Mouse (Mus musculus) spleen, postnatal 4 days (tissue): ENCODE data around the gene Pnma1.
A peak's percentile ranks its signal among the peaks of the same experiment; 100 is the strongest.

Experiments
- DNase-seq, 2 experiments: peaks; one replicate each; pipeline ENCODE4 v3.0.0; 2022; ENCODE audit warnings: low spot score in 2 of 2

Pnma1 gene

GRCm38 (mm10) chr12:84178652-84179445 lies 30.6 kb upstream of the Pnma1 start:
- DNase-seq, result peak in 1 of 2 experiments; percentile 11

GRCm38 (mm10) chr12:84178052-84178451 lies 29.8 kb upstream of the Pnma1 start:
- no peak for DNase-seq

GRCm38 (mm10) chr12:84176886-84177765 lies 28.8 kb upstream of the Pnma1 start:
- DNase-seq, result peak in 1 of 2 experiments; percentile 51

- peak in 1 of 2 experiments; percentile 82 for DNase-seq
These were observed 28.0 kb upstream of the Pnma1 start for GRCm38 (mm10) chr12:84176126-84176769.

- peak; percentile 95 to 97 for DNase-seq
These were observed 27.4 kb upstream of the Pnma1 start for GRCm38 (mm10) chr12:84175659-84176061.

- DNase-seq, result peak; percentile 62 to 76
These were observed 26.6 kb upstream of the Pnma1 start for GRCm38 (mm10) chr12:84174871-84175270.

GRCm38 (mm10) chr12:84174190-84174811 lies 26.0 kb upstream of the Pnma1 start:
- peak; percentile 20 to 66 for DNase-seq

GRCm38 (mm10) chr12:84173309-84173915 lies 25.1 kb upstream of the Pnma1 start:
- peak; percentile 18 to 66 for DNase-seq

GRCm38 (mm10) chr12:84172862-84173261 lies 24.6 kb upstream of the Pnma1 start:
- no peak for DNase-seq

GRCm38 (mm10) chr12:84172216-84172615 lies 23.9 kb upstream of the Pnma1 start:
- DNase-seq, result no peak

- DNase-seq, result no peak
These were observed 22.3 kb upstream of the Pnma1 start for GRCm38 (mm10) chr12:84170610-84171009.

- DNase-seq, result no peak
These were observed 17.5 kb upstream of the Pnma1 start for GRCm38 (mm10) chr12:84165631-84166373.

GRCm38 (mm10) chr12:84163586-84164110 lies 15.4 kb upstream of the Pnma1 start:
- no peak for DNase-seq

GRCm38 (mm10) chr12:84163133-84163532 lies 14.8 kb upstream of the Pnma1 start:
- DNase-seq, result peak in 1 of 2 experiments; percentile 60

- DNase-seq, result peak in 1 of 2 experiments; percentile 75
These were observed 13.5 kb upstream of the Pnma1 start for GRCm38 (mm10) chr12:84161616-84162433.

GRCm38 (mm10) chr12:84161116-84161515 lies 12.8 kb upstream of the Pnma1 start:
- no peak for DNase-seq

- DNase-seq, result no peak
These were observed 12.2 kb upstream of the Pnma1 start for GRCm38 (mm10) chr12:84160491-84160890.

- peak in 1 of 2 experiments; percentile 57 for DNase-seq
These were observed 9.9 kb upstream of the Pnma1 start for GRCm38 (mm10) chr12:84158156-84158555.

GRCm38 (mm10) chr12:84156210-84156609 lies 7.9 kb upstream of the Pnma1 start:
- DNase-seq, result peak in 1 of 2 experiments; percentile 59
